Mouse (Mus musculus) thymus, adult 2 months (tissue): ENCODE measurements at regions not wholly inside any gene's neighbourhood (a gene's known extent, or its start where the extent isn't known, plus 50 kb on each side); places are given as distances from the start of the nearest gene placed in this dataset.

Experiments used
- DNase-seq: peaks from one replicate; pipeline ENCODE4 v3.0.0; 2021
- H3K27ac ChIP-seq: fragments of 200-500 bp; 2 replicates; pipeline ENCODE4 v1.5.1; 2012; ENCODE audit warnings: low read length, control low read depth; ENCODE audit not compliant: control insufficient read depth, insufficient read depth
- H3K27me3 ChIP-seq: fragments of 200-500 bp; 2 replicates; pipeline ENCODE4 v1.6.1; 2012; ENCODE audit warnings: mild to moderate bottlenecking, low read length, moderate library complexity, mixed read lengths; ENCODE audit not compliant: control insufficient read depth, insufficient read depth
- H3K36me3 ChIP-seq: fragments of 200-500 bp; 2 replicates; pipeline ENCODE4 v1.6.1; 2012; ENCODE audit warnings: mild to moderate bottlenecking, low read length, moderate library complexity; ENCODE audit not compliant: control insufficient read depth, insufficient read depth
- H3K4me1 ChIP-seq: fragments of 200-500 bp; replicated peaks from 2 replicates; pipeline ENCODE4 v1.6.1; 2012; ENCODE audit warnings: low read length; ENCODE audit not compliant: control insufficient read depth, insufficient read depth
- H3K4me3 ChIP-seq: fragments of 200-500 bp; 2 replicates; pipeline ENCODE4 v1.5.1; 2012; ENCODE audit warnings: mild to moderate bottlenecking, low read length, control low read depth, moderate library complexity; ENCODE audit not compliant: control insufficient read depth, insufficient read depth
- CTCF ChIP-seq: fragments of 200-500 bp; IDR thresholded peaks from 2 replicates; pipeline ENCODE4 v1.5.1; 2012; ENCODE audit warnings: mild to moderate bottlenecking, control low read depth, low read length, moderate library complexity, borderline replicate concordance; ENCODE audit not compliant: control insufficient read depth, poor library complexity, insufficient read depth; ENCODE audit errors: extremely low read depth
- POLR2A ChIP-seq: fragments of 200-500 bp; IDR thresholded peaks from 2 replicates; pipeline ENCODE4 v1.6.1; 2012; ENCODE audit warnings: mild to moderate bottlenecking, low read length, control low read depth, moderate library complexity; ENCODE audit not compliant: control insufficient read depth, poor library complexity, insufficient read depth; ENCODE audit errors: extremely low read depth
- WGBS: fragments of 180-500 bp; shearing (Covaris S2); methylation state at CpG from one replicate; pipeline ENCODE4 v1.1.7; 2018; 5-methylcytosine and 5-hydroxymethylcytosine counted together

GRCm38 (mm10) chr9:118416475-118416874 lies 61.5 kb upstream of the Eomes start:
- Histone ChIP-seq H3K4me1 (no peaks in the 10 kb centered on the region; the same call in 1 of the 2 replicates), H3K4me3 (no peak overlapping the region), H3K36me3 (no peaks in the 10 kb centered on the region), H3K27ac (no peak overlapping the region), H3K27me3 (no peaks in the 10 kb centered on the region)
- DNase-seq = no peak
- 26% methylated on average over 6 of the region's 6 CpGs for WGBS
- no peak for TF ChIP-seq POLR2A
- no peak for TF ChIP-seq CTCF

GRCm38 (mm10) chr9:118424344-118424743 lies 53.7 kb upstream of the Eomes start:
- 11% methylated on average over 6 of the region's 6 CpGs for WGBS
- no peak for DNase-seq
- no peak overlapping the region for H3K4me3 ChIP-seq
- TF ChIP-seq CTCF (no peak), POLR2A (no peak)
- H3K27ac ChIP-seq = no peak overlapping the region
- no peaks in the 10 kb centered on the region for H3K4me1 ChIP-seq
- H3K36me3 ChIP-seq = no peaks in the 10 kb centered on the region
- H3K27me3 ChIP-seq = no peaks in the 10 kb centered on the region
